Mouse (Mus musculus) liver, embryonic 12.5 days (tissue): ENCODE data around the gene Prkci. TPM values are rescaled to one million over a fixed set of nuclear protein-coding genes. Genes with fewer than 3 reads are reported as not detected.
A peak's percentile ranks its signal among the peaks of the same experiment; 100 is the strongest.

ENCODE experiments used
- ATAC-seq: fragments of 200-750 bp; cut with Nextera tagmentation; 2 replicates; pipeline ENCODE4 v1.8.0; 2017; ENCODE audit warnings: moderate number of reproducible peaks, mild to moderate bottlenecking, moderate library complexity
- H3K27ac ChIP-seq: fragments of 300-500 bp; sonication (generic); 2 replicates; pipeline ENCODE4 v1.5.1; 2016; ENCODE audit warnings: mild to moderate bottlenecking
- H3K27me3 ChIP-seq: fragments of 300-500 bp; sonication (generic); replicated peaks from 2 replicates; pipeline ENCODE4 v1.6.1; 2016; ENCODE audit warnings: mild to moderate bottlenecking, moderate library complexity
- H3K36me3 ChIP-seq: fragments of 300-500 bp; sonication (generic); 2 replicates; pipeline ENCODE4 v1.6.1; 2016; ENCODE audit warnings: mild to moderate bottlenecking, moderate library complexity
- H3K4me1 ChIP-seq: fragments of 300-500 bp; sonication (generic); 2 replicates; pipeline ENCODE4 v1.6.1; 2016
- H3K4me2 ChIP-seq: fragments of 300-500 bp; sonication (generic); 2 replicates; pipeline ENCODE4 v1.6.1; 2016; ENCODE audit warnings: mild to moderate bottlenecking, moderate library complexity
- H3K4me3 ChIP-seq: fragments of 300-500 bp; sonication (generic); 2 replicates; pipeline ENCODE4 v1.5.1; 2016; ENCODE audit warnings: mild to moderate bottlenecking, moderate library complexity
- H3K9ac ChIP-seq: fragments of 300-500 bp; sonication (generic); 2 replicates; pipeline ENCODE4 v1.6.1; 2016; ENCODE audit warnings: mild to moderate bottlenecking, moderate library complexity
- H3K9me3 ChIP-seq: fragments of 300-500 bp; sonication (generic); replicated peaks from 2 replicates; pipeline ENCODE4 v1.6.1; 2016; ENCODE audit warnings: mild to moderate bottlenecking, moderate library complexity
- WGBS: fragments of 180-500 bp; shearing (Covaris S2); methylation state at CpG from one replicate; pipeline ENCODE4 v1.1.7; 2016; ENCODE audit not compliant: insufficient replicate concordance; 5-methylcytosine and 5-hydroxymethylcytosine counted together
- polyA plus RNA-seq: library from polyadenylated mRNA; unstranded; fragments of >200 nt; fragmentation: Nextera tagmentation; extraction: Ambion mirVana; gene quantifications from 2 replicates; pipeline ENCODE4 v1.2.1, GENCODE M21; 2016

Prkci gene
- polyA plus RNA-seq, 1 experiment from 2014 or later = 12.5 TPM

DNA sequence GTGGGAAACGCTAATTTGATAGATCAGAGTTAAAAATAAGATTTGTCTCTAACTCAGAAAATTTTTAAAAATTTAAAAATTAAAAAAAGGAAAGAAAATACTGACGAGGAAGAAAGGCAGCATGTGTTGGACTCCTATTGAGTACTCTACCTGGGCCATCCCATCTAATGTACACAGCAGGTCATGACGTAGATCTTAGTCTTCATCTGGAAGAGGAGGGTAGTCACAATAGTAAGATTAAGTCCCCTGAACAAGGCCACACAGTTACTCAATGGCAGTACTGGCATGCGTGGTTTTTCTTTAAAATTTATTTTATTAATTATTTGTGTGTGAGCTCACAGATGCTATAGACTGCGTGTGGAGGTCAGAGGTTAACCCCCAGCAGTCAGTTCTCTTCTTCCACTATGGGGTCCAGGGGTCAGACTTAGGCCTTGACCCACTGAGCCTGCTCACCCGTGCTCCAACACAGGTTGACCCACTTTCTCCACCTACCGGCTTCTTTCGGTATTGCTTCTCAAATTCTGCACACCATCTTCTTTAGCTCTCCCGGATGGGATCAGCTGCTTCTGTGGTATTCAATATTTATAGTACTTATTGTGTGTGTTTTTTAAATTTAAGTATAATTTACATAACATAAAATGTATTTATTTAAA, 20.3 kb upstream of the Prkci start:
- Histone ChIP-seq H3K4me1 (no peaks in the 10 kb centered on the region), H3K4me2 (no peak overlapping the region), H3K4me3 (no peak overlapping the region), H3K27me3 (no peaks in the 10 kb centered on the region), H3K9me3 (no peaks in the 10 kb centered on the region), H3K9ac (no peak overlapping the region), H3K36me3 (no peaks in the 10 kb centered on the region), H3K27ac (no peak overlapping the region)
- ATAC-seq = peak; percentile 54
- WGBS = 34% methylated on average over 9 of the region's 9 CpGs

DNA sequence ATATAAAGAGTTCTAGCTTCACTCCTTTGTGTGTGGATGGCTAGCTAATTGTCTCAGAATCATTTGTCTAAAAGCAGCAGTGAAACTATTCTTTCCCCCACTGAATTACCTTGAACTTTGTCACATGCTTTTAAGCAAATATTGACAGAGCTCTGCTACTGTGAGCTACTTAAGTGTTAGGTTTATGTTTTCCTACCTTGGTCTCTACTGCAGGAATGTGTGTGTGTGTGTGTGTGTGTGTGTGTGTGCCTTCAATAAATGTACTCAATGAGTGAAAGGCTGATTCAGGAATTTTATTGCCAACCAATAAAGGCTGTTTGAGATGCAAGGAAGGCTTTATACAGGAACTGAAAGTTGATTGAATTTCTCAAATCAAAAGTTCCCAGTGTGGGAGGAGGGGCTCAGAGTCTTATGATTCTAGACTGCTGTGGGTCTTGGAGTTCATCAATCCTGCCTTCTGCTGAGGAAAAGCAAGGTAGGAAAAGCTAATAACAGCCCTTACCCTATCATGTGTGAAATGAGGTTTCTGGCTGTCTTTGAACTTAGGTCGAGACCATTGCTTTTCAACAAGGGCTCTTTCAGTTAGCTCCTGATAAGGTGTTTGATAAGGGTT, 18.4 kb upstream of the Prkci start:
- H3K27ac ChIP-seq = no peak overlapping the region
- no peak overlapping the region for H3K4me3 ChIP-seq
- 22% methylated on average over 1 of the region's 1 CpGs for WGBS

DNA sequence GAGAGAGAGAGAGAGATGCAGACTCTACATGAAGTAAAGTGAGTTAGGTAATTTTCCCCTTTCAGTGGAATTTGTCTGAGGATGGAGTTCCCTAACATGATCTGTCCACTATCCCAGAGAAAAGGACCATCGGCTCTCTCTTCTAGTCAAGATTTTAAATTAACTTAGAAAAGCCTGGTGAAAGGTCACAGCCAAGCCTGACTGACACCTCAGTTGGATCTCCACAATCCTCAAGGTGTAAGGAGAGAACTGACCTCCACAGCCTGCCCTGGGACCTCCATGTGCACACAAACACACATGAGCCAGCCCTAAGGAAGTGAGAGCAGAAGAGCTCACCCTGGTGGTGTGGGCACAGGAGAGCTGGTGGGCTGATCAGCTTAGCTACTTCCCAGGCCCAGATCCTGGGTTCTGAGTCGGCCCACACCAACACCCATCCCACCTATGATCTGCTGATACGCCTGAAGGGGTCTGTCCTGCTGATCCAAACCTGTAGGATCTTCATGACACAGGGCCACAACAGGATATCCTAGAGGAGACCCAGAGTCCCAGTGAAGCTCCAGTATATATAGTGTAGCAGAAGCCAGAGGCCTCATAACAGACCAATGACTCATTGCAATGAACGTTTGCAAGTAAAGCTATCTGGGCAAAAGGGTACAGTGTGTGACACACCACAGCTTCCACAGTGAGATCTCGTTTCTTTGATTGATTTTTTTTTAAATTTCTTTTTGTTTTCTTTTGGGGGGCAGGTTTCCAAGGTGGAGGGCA, 13.7 kb upstream of the Prkci start:
- no peaks in the 10 kb centered on the region for H3K27me3 ChIP-seq
- H3K9me3 ChIP-seq = no peaks in the 10 kb centered on the region
- H3K4me3 ChIP-seq = no peak overlapping the region
- H3K27ac ChIP-seq = no peak overlapping the region
- H3K4me2 ChIP-seq = no peak overlapping the region
- no peak overlapping the region for H3K9ac ChIP-seq
- no peak for ATAC-seq
- whole genome bisulfite sequencing = 50% methylated on average over 5 of the region's 5 CpGs
- no peaks in the 10 kb centered on the region for H3K4me1 ChIP-seq
- no peaks in the 10 kb centered on the region for H3K36me3 ChIP-seq

More for the DNA sequence above, 18.4 kb upstream of the Prkci start:
- Histone ChIP-seq H3K9ac (no peak overlapping the region), H3K4me1 (no peaks in the 10 kb centered on the region), H3K9me3 (no peaks in the 10 kb centered on the region), H3K36me3 (no peaks in the 10 kb centered on the region), H3K4me2 (no peak overlapping the region), H3K27me3 (no peaks in the 10 kb centered on the region)
- no peak for ATAC-seq

DNA sequence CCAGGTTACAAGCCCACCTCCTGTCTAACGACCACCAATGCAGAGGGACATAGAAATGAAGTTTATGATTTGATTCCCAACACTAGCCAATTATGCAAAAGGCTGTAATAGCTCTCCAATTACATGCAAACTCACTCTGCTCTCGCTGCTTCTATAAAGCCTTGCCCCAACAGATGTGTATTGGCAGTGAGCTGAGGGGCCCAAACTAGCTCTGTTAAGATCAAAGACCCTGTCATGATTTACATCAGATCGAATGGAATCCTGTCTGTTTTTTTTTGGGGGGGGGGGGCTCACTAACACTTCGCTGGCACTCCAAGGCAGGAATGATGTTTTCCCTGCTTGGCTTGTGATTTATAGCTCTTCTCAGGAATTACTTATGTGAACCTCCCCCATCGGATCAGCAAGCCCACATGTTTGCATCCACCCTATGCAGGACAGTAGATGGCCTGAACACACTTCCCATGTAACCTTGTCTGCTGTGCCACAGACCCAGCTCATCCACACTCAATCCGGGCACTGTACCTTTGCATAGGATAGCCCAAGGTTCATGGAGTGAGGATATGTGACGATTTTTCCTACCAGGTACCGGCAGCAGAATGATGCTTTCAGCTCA, 12.5 kb upstream of the Prkci start:
- H3K4me3 ChIP-seq = no peak overlapping the region
- WGBS = 56% methylated on average over 8 of the region's 8 CpGs

DNA sequence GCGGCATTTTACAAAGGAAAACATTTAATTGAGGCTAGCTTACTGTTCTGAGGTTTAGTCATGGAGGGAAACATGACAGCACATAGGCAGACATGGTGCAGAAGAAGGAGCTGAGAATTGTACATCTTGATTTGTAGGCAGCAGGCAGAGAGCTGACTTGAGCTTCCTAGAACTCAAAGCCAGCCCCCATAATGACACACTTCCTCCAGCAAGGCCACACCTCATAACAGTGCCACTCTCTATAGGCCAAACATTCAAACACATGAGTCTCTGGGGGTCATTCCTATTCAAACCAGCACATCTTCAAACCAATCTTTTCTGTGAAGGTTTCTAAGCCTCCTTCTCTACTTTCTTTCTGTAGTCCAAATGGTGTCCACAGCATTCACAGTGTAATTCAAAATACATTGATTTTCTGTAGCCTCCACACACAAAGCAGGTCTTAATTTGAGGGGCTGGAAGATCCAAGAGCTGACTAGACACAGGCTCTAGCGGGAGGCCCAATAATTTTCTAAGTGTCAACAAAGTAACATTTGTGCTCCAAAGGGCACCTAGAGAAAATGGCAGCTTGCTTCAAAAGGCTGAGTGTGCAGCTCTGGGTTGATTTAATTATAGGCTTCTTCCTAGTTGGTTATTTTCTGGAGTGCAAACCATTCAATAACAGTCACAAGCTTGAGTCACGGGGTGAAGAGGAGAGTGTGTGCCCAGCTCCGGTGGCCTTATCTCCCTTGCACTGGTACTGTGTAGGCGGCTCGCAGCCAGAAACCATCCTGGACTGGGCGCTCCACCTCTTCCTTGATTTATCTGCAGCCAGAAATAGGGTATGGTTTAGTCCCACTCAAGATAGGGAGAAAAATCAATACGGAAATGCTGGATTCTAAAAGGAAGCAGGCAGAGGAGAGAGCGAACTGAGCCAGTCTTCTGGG, 7.9 kb upstream of the Prkci start:
- Histone ChIP-seq H3K9me3 (no peaks in the 10 kb centered on the region), H3K4me1 (peaks cover 9% of the 10 kb centered on the region; the same call in 1 of the 2 replicates), H3K36me3 (no peaks in the 10 kb centered on the region), H3K4me2 (no peak overlapping the region), H3K27ac (no peak overlapping the region), H3K27me3 (no peaks in the 10 kb centered on the region), H3K9ac (no peak overlapping the region), H3K4me3 (no peak overlapping the region)
- ATAC-seq = peak; percentile 70
- 54% methylated on average over 9 of the region's 9 CpGs for WGBS

More for the DNA sequence above, 12.5 kb upstream of the Prkci start:
- H3K27ac ChIP-seq = no peak overlapping the region
- no peak overlapping the region for H3K4me2 ChIP-seq
- no peaks in the 10 kb centered on the region for H3K36me3 ChIP-seq
- ATAC-seq = no peak
- no peaks in the 10 kb centered on the region for H3K27me3 ChIP-seq
- H3K9ac ChIP-seq = no peak overlapping the region
- H3K4me1 ChIP-seq = peaks cover 7% of the 10 kb centered on the region; the same call in 1 of the 2 replicates
- H3K9me3 ChIP-seq = no peaks in the 10 kb centered on the region

DNA sequence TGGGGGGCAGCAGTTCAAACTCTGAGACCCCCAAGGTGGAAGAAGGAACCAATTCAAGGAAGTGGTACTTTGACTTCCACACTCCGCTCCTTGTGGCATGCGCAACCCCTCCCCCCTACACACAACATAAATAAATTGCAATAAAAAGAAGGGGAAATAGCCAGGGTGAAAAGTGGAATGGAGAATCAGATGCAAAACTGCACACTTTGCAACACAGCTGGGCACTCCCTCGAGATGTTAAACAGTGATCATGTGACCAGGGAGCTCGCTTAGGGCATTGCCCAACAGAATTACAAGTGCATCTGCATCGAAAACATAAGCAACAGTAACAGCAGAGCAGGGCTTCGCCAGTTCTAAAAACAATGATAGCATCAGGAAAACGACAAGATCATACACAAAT, 3.4 kb upstream of the Prkci start:
- Histone ChIP-seq H3K9me3 (no peaks in the 10 kb centered on the region), H3K4me2 (no peak overlapping the region), H3K27me3 (no peaks in the 10 kb centered on the region), H3K36me3 (no peaks in the 10 kb centered on the region), H3K4me1 (peaks cover 35% of the 10 kb centered on the region), H3K9ac (no peak overlapping the region), H3K27ac (no peak overlapping the region), H3K4me3 (no peak overlapping the region)
- ATAC-seq = no peak
- 62% methylated on average over 7 of the region's 7 CpGs for WGBS

DNA sequence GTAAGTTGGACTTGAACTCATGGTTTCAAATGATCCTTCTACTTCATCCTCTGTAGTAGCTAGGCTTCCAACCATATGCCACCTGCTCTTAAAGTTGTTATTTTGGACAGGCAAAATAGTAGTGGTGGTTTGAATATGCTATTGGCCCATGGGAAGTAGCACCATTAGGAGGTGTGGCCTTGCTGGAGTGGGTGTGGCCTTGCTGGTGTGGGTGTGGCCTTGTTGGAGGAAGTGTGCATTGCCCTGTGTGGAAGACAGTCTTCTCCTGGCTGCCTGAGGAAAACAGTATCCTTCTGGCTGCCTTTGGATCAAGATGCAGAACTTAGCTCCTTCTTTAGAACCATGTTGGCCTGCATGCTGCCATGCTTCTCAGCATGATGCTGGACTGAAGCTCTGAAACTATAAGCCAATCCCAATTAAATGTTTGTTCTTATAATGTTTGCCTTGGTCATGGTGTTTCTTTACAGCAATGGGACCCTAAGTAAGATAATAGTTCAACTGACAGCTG, 2.4 kb upstream of the Prkci start:
- Histone ChIP-seq H3K9ac (no peak overlapping the region), H3K9me3 (no peaks in the 10 kb centered on the region), H3K4me1 (peaks cover 30% of the 10 kb centered on the region), H3K27ac (no peak overlapping the region), H3K36me3 (no peaks in the 10 kb centered on the region), H3K4me2 (no peak overlapping the region), H3K4me3 (no peak overlapping the region), H3K27me3 (no peaks in the 10 kb centered on the region)
- no peak for ATAC-seq

DNA sequence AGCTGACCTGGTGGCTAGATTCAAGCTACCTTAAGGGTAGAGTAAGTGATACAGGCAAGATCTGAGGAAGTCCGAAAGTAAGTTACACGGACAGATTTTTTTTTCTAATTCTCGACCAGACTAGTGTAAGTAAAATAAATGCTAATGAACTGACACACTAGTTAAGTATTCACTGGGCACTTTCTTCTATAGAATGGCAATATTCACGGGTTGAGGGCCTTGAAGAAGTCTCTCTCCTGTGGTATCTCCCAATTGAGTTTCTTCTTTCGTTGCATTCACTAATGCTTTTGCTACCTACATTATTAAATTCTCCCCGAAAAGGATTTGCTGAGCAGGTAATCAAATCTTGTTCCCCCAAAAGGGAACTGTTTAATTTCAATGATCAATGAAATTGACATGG, 688 bp upstream of the Prkci start:
- WGBS = 18% methylated on average over 6 of the region's 6 CpGs
- H3K9ac ChIP-seq = peak overlapping the region; percentile 87
- no peak for ATAC-seq

DNA sequence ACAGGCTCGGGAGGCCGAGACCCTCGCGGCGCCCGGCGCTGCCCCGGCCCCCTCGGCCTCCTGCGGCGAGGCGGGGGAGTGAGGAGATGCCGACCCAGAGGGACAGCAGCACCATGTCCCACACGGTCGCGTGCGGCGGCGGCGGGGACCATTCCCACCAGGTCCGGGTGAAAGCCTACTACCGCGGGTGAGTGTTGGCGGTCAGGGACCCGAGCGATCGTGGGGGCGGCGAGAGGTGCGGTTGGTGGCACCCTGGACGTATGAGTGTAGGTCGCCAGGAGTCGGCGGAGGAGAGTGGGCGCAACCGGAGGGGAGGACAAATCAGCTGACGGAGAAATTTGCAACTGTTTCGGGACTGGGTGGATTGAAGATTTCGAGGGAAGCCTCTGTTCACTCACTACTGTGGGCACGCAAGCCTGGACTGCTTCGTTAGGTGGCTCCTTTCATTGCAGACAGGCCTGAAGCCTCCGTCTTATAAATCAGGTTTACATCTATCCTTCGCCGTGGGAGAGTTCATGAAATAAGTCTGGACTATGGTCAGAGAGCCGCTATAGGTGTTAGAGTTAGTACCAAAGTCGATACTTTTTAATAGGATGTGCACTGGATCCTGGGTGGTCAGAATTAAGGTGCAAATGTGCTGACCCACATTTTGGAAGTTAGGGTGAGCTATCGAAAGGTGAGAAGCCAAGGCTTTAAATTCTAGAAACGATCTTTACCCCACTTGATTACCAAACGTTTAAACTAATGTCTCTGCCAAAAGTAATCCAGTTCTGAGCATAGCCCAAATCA, 546 bp downstream of the Prkci start:
- Histone ChIP-seq H3K9ac (peak overlapping the region; percentile 87), H3K36me3 (no peaks in the 10 kb centered on the region), H3K27me3 (no peaks in the 10 kb centered on the region), H3K4me3 (peak overlapping the region; percentile 91), H3K9me3 (no peaks in the 10 kb centered on the region), H3K4me2 (peak overlapping the region; percentile 95), H3K4me1 (peaks cover 38% of the 10 kb centered on the region), H3K27ac (peak overlapping the region; percentile 62)
- 1% methylated on average over 49 of the region's 49 CpGs for WGBS
- ATAC-seq = peak; percentile 42

More for the DNA sequence above, 688 bp upstream of the Prkci start:
- Histone ChIP-seq H3K9me3 (no peaks in the 10 kb centered on the region), H3K4me2 (peak overlapping the region; percentile 95), H3K4me3 (peak overlapping the region; percentile 91), H3K27ac (0 out of 2 replicates have a peak overlapping the region, but pooled peaks have one; percentile 25), H3K36me3 (no peaks in the 10 kb centered on the region), H3K4me1 (peaks cover 32% of the 10 kb centered on the region), H3K27me3 (no peaks in the 10 kb centered on the region)

DNA sequence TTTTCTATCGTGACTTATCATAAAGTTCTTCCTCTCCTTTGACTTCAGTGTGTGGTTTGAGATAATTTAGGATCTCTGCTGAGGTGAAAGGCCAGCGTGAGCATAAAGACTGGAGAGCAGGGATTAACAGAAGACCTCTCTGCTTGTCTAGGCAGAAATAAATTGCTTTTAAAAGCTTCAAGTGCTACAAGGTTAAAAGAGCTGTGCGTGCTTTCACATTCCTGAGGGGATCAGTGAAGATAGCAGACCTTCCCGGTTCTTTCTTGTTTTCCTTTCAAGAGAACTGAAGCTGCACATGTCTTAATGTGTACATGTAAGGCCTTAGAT, 1.1 kb downstream of the Prkci start:
- Histone ChIP-seq H3K27ac (no peak overlapping the region), H3K27me3 (no peaks in the 10 kb centered on the region), H3K4me2 (peak overlapping the region; percentile 95), H3K4me1 (peaks cover 41% of the 10 kb centered on the region), H3K9me3 (no peaks in the 10 kb centered on the region), H3K4me3 (peak overlapping the region; percentile 91), H3K36me3 (no peaks in the 10 kb centered on the region), H3K9ac (peak overlapping the region; percentile 87)
- no peak for ATAC-seq
- WGBS = 10% methylated on average over 4 of the region's 4 CpGs
